Mouse (Mus musculus) spleen, postnatal 0 days (tissue): ENCODE data around the gene Mgat4d. TPM values are rescaled to one million over a fixed set of nuclear protein-coding genes. Genes with fewer than 3 reads are reported as not detected.

Source experiments
- polyA plus RNA-seq: library from polyadenylated mRNA; unstranded; fragments of >200 nt; fragmentation: Nextera tagmentation; extraction: Ambion mirVana; gene quantifications from 2 replicates; pipeline ENCODE4 v1.2.1, GENCODE M21; 2015

The Mgat4d gene
- polyA plus RNA-seq = not detected in 2 replicates

GRCm38 (mm10) chr8:83348263-83348662 lies at the start of gene Mgat4d:
Mgat4d (plus strand) TSS chr8:83348471.

GRCm38 (mm10) chr8:83331899-83332697 lies 16.2 kb upstream of the Mgat4d start, which contains the start of gene Elmod2:
Elmod2 (minus strand) TSS chr8:83332486.

DNA sequence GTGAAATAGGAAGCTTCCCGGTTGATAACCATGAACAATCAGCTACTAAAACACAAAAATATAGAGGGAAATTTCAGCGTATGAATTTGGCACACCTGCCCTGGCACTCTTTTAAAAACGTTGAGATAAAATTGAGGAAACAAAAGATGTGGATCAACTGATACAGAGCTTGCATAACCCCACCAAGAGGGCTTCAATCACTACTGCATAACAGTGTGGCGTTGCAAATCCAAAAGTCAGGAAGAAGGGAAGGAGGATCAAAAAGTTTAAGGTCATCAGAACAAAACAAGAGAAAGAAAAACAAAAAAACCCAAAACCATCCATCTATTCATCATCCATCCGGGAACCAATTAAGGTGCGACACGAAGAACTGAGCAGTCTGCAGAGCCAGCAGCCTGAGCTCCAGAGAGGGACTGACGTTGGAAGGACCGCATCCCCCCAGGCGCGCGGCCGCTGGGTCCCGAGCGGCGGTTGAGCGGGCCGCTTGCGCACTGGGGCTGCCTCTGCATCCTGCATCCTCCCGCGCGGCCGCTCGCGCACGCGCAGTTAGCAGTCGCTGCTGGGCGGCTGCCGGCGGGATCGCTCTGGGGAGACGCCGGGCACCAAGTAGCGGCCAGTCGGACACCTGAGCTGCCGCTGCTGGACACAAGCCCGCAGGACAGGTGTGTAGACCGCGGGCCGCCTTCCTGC lies 41.2 kb downstream of the Mgat4d start, which contains the start of gene Clgn:
Gene Clgn, plus strand, starts transcription at position 552 of the 690 bp plus-strand sequence.

Other genes starting within 250 kb of the Mgat4d start
- gene Tbc1d9, start 183.1 kb upstream of the Mgat4d start, polyA plus RNA-seq = 0.81 and 0.95 TPM in 2 replicates
- gene Gm10645, start 182.3 kb upstream of the Mgat4d start, polyA plus RNA-seq = 0.28 and 0.67 TPM in 2 replicates
- gene Ucp1, start 58.1 kb upstream of the Mgat4d start, polyA plus RNA-seq = not detected in 2 replicates
- 5.6 TPM in 2 replicates for gene Elmod2, start 16.0 kb upstream of the Mgat4d start, polyA plus RNA-seq
- 0.72 and 0.81 TPM in 2 replicates for gene Clgn, start 41.4 kb downstream of the Mgat4d start, polyA plus RNA-seq
- gene Scoc, start 109.9 kb downstream of the Mgat4d start, polyA plus RNA-seq = 84.7 and 96.6 TPM in 2 replicates
- not detected in 2 replicates for gene Olfr370, start 187.3 kb downstream of the Mgat4d start, polyA plus RNA-seq
- 311 and 339 TPM in 2 replicates for gene Ndufb7, start 218.2 kb downstream of the Mgat4d start, polyA plus RNA-seq